Mouse (Mus musculus) liver, embryonic 14.5 days (tissue): ENCODE measurements at regions not wholly inside any gene's neighbourhood (a gene's known extent, or its start where the extent isn't known, plus 50 kb on each side); places are given as distances from the start of the nearest gene placed in this dataset.

Experiments used
- ATAC-seq: fragments of 200-750 bp; cut with Nextera tagmentation; 2 replicates; pipeline ENCODE4 v1.8.0; 2017; ENCODE audit warnings: moderate number of reproducible peaks, mild to moderate bottlenecking, moderate library complexity; ENCODE audit not compliant: insufficient read depth
- DNase-seq, 3 experiments: peaks; one replicate each; pipeline ENCODE4 v3.0.0-alpha.2; 2012 to 2013; ENCODE audit warnings: low read depth in 3 of 3, low spot score in 3 of 3
- H3K27ac ChIP-seq: fragments of 300-500 bp; sonication (generic); 2 replicates; pipeline ENCODE4 v1.5.1; 2014; ENCODE audit warnings: moderate library complexity, mild to moderate bottlenecking, control low read depth, inconsistent platforms
- H3K27me3 ChIP-seq: fragments of 300-500 bp; sonication (generic); 2 replicates; pipeline ENCODE4 v1.6.1; 2014; ENCODE audit warnings: mild to moderate bottlenecking, low read length, moderate library complexity; ENCODE audit not compliant: control insufficient read depth, insufficient read depth
- H3K36me3 ChIP-seq: fragments of 300-500 bp; sonication (generic); replicated peaks from 2 replicates; pipeline ENCODE4 v1.6.1; 2014; ENCODE audit warnings: low read depth; ENCODE audit not compliant: control insufficient read depth, insufficient read depth
- H3K4me1 ChIP-seq, 2 experiments: fragments of 200-500 bp in 1 of 2; fragments of 300-500 bp in 1 of 2; sonication (generic) in 1 of 2; replicated peaks; 2 replicates each; pipeline ENCODE4 v1.6.1; 2012 to 2014; ENCODE audit warnings: antibody characterized with exemption in 1 of 2, inconsistent platforms in 1 of 2, low read length in 1 of 2; ENCODE audit not compliant: control insufficient read depth in 2 of 2, insufficient read depth in 2 of 2
- H3K4me2 ChIP-seq: fragments of 300-500 bp; sonication (generic); 2 replicates; pipeline ENCODE4 v1.6.1; 2014; ENCODE audit warnings: low read depth, mild to moderate bottlenecking, control low read depth, moderate library complexity
- H3K4me3 ChIP-seq, 2 experiments: fragments of 200-500 bp in 1 of 2; fragments of 300-500 bp in 1 of 2; sonication (generic) in 1 of 2; 2 replicates each; pipeline ENCODE4 v1.5.1; 2012 to 2014; ENCODE audit warnings: low read depth in 2 of 2, low read length in 2 of 2, mild to moderate bottlenecking in 2 of 2, control low read depth in 1 of 2, inconsistent platforms in 1 of 2, moderate library complexity in 1 of 2; ENCODE audit not compliant: insufficient read depth in 1 of 2
- H3K9ac ChIP-seq: fragments of 300-500 bp; sonication (generic); replicated peaks from 2 replicates; pipeline ENCODE4 v1.6.1; 2014; ENCODE audit warnings: mild to moderate bottlenecking, control low read depth, moderate library complexity
- H3K9me3 ChIP-seq: fragments of 300-500 bp; sonication (generic); 2 replicates; pipeline ENCODE4 v1.6.1; 2016; ENCODE audit warnings: low read length, mixed read lengths; ENCODE audit not compliant: control insufficient read depth
- CTCF ChIP-seq: IDR thresholded peaks from 2 replicates; pipeline ENCODE4 v1.5.1; 2016; ENCODE audit warnings: antibody characterized with exemption, low read depth, control low read depth
- EP300 ChIP-seq: IDR thresholded peaks from 2 replicates; pipeline ENCODE4 v1.6.1; 2016; ENCODE audit warnings: antibody characterized with exemption, low read depth
- WGBS: fragments of 180-500 bp; shearing (Covaris S2); extraction: QIAGEN DNeasy Blood & Tissue Kit; methylation state at CpG from one replicate; pipeline ENCODE4 v1.1.7; 2014; ENCODE audit not compliant: insufficient replicate concordance; 5-methylcytosine and 5-hydroxymethylcytosine counted together

DNA sequence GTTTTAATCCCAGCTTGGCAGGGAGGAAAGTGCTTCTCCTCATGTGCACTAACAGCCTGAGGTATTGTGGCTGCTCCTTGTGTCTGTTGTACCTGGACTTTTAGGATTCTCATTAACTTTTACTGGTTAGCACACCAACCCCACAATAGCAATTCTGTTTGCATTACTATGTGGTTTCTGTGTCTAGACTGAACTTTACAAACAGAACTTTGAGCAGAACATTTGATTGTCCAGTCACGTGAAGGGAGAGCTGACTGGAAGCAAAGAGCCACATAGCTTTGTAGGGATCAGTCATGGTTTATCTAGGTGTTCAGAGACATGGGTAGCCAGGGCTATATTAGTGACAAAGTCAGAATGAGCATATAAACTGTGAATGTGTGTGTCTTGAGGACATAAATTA lies 58.3 kb upstream of the Cxcl14 start:
- peaks cover 0 to 12% of the 10 kb centered on the region in 2 experiments; a peak in 2 of 4 replicates for H3K4me1 ChIP-seq
- 55% methylated on average over 1 of the region's 1 CpGs for WGBS
- H3K4me2 ChIP-seq = no peak overlapping the region
- no peak overlapping the region for H3K9ac ChIP-seq
- no peak overlapping the region for H3K27ac ChIP-seq
- DNase-seq (no peak), ATAC-seq (no peak)
- no peak overlapping the region for H3K4me3 ChIP-seq
- no peaks in the 10 kb centered on the region for H3K36me3 ChIP-seq
- no peaks in the 10 kb centered on the region for H3K9me3 ChIP-seq
- no peak for TF ChIP-seq EP300
- TF ChIP-seq CTCF = no peak
- H3K27me3 ChIP-seq = no peaks in the 10 kb centered on the region

DNA sequence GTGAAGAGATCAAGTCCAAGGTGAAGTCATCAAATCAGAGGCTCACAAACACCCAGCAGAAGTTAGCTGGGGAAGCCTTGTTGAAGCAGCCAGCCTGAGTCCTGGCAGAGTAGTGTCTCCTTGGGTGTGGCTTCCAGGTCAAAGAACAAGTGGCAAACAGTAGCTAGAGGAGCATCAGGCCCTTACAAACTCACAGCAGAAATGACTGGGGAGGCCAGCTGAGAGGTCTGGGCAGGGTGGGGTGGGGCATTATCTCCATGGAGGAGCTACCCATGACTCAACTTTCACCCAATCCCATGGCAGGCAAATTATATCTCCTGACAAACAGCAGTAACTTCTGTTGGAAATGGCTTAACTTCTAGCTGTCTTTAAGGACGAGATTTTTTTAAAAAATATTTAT lies 60.6 kb upstream of the Cxcl14 start:
- no peak overlapping the region for H3K9ac ChIP-seq
- H3K4me1 ChIP-seq = peaks cover 0 to 12% of the 10 kb centered on the region in 2 experiments; a peak in 2 of 4 replicates
- no peak overlapping the region; the same call in 1 of the 2 replicates for H3K4me2 ChIP-seq
- no peaks in the 10 kb centered on the region for H3K36me3 ChIP-seq
- no peak overlapping the region for H3K27ac ChIP-seq
- ATAC-seq (peak; percentile 50; the same call in 1 of the 2 replicates), DNase-seq (no peak)
- no peaks in the 10 kb centered on the region for H3K9me3 ChIP-seq
- no peak overlapping the region for H3K4me3 ChIP-seq
- no peaks in the 10 kb centered on the region for H3K27me3 ChIP-seq
- WGBS = 7% methylated on average over 1 of the region's 1 CpGs
- TF ChIP-seq CTCF = no peak
- TF ChIP-seq EP300 = no peak

DNA sequence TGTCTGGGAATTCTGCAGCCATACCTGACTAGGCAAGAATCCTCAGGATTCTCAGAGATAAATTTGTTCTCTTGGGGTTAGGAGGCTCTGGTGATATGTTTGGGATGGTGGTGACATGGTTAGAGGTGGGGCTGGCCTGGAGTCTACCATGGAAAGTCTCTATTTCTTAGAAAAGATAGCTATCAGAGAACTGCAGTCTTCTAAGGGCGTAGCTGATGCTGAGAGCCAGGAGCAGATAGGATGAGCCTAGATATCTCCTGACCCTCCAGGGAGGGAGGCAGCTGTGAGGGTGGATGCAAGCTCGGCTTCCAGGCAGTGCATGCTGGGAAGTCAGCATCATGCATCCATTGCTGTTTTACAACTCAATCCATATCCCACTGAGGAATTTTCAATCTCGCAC lies 61.6 kb upstream of the Cxcl14 start:
- DNase-seq (peak in 1 of 3 experiments; percentile 23), ATAC-seq (peak; percentile 76)
- Histone ChIP-seq H3K27ac (no peak overlapping the region), H3K4me3 (no peak overlapping the region), H3K36me3 (no peaks in the 10 kb centered on the region), H3K27me3 (no peaks in the 10 kb centered on the region), H3K9ac (no peak overlapping the region), H3K4me2 (no peak overlapping the region), H3K9me3 (no peaks in the 10 kb centered on the region), H3K4me1 (peaks cover 0 to 12% of the 10 kb centered on the region in 2 experiments; a peak in 2 of 4 replicates)
- 36% methylated on average over 3 of the region's 3 CpGs for WGBS
- no peak for TF ChIP-seq EP300
- no peak for TF ChIP-seq CTCF

- 57% methylated on average over 7 of the region's 7 CpGs for WGBS
- H3K9me3 ChIP-seq = no peaks in the 10 kb centered on the region
- DNase-seq (no peak), ATAC-seq (no peak)
- no peak overlapping the region for H3K9ac ChIP-seq
- no peaks in the 10 kb centered on the region for H3K27me3 ChIP-seq
- no peak overlapping the region for H3K4me2 ChIP-seq
- H3K4me3 ChIP-seq = no peak overlapping the region
- no peak for TF ChIP-seq CTCF
- TF ChIP-seq EP300 = no peak
- H3K36me3 ChIP-seq = no peaks in the 10 kb centered on the region
- no peak overlapping the region for H3K27ac ChIP-seq
- peaks cover 0 to 10% of the 10 kb centered on the region in 2 experiments; a peak in 2 of 4 replicates for H3K4me1 ChIP-seq
Measured at GRCm38 (mm10) chr13:56358827-56359226, 62.5 kb upstream of the Cxcl14 start.

GRCm38 (mm10) chr13:56359554-56359953 lies 63.2 kb upstream of the Cxcl14 start:
- ATAC-seq (no peak), DNase-seq (no peak)
- H3K4me2 ChIP-seq = no peak overlapping the region
- 76% methylated on average over 18 of the region's 18 CpGs for WGBS
- no peak overlapping the region for H3K27ac ChIP-seq
- no peaks in the 10 kb centered on the region for H3K9me3 ChIP-seq
- no peak overlapping the region for H3K4me3 ChIP-seq
- H3K9ac ChIP-seq = no peak overlapping the region
- H3K27me3 ChIP-seq = no peaks in the 10 kb centered on the region
- no peaks in the 10 kb centered on the region for H3K36me3 ChIP-seq
- peaks cover 0 to 10% of the 10 kb centered on the region in 2 experiments; a peak in 2 of 4 replicates for H3K4me1 ChIP-seq
- no peak for TF ChIP-seq EP300
- no peak for TF ChIP-seq CTCF
